Mouse (Mus musculus) spleen, postnatal 4 days (tissue): ENCODE data around the gene Hoxd10.

Source experiments
- DNase-seq, 2 experiments: peaks; one replicate each; pipeline ENCODE4 v3.0.0; 2022; ENCODE audit warnings: low spot score in 2 of 2

Gene Hoxd10

DNA sequence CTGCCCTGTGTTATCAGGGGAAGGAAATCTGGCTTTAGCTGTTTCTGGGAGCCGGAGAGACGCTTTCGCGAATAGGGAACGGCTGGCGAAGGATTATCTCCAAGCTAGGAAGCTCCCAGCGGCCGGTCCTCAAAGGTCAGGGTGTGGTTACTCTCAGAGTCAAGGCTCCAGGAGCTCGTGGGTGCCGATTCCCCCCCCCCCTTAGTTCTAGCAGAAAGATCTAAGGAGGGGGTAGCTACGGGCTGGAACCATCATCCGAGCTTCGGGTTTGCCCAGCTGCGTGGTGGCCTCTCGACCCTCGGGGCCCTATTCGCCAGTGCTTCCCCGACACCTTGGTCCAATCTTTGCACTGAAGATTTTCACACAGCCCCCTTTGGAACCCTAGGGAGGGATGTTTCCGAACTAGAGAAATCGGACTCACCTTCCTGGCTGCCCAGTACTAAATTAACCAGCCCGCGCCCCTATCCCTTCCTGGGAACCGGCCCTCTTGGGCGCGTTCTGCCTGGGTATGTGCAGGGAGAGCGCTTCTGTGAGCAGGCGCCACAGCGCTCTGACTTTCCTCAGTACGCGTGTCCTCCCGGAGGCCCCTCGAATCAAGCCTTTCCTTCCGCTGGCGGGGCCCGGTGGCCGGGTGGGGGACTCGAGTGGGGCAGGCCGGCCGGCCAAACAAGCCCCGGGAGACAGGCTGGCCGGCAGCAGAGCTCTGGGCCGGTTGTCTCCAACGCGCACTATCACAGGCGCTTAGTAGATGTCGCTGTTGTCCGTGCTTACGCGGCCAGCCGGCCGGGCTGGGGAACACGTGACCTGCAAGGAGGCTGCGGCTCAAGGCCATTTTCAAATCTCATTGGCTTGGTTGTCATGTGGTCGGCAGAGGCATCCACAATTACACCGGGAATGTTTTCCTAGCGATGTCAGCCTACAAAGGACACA is at the start of gene Hoxd10:
TSS of gene Hoxd10 (plus strand) at position 903 of the 930 bp plus-strand sequence.
- DNase-seq = no peak

GRCm38 (mm10) chr2:74642431-74642830 is 49.3 kb upstream of the Hoxd10 start:
- DNase-seq = no peak

- DNase-seq = no peak
Measured at GRCm38 (mm10) chr2:74645631-74646030, 46.1 kb upstream of the Hoxd10 start.

- DNase-seq = no peak
Measured at GRCm38 (mm10) chr2:74647082-74647864, 44.5 kb upstream of the Hoxd10 start.

GRCm38 (mm10) chr2:74652996-74653340 is 38.8 kb upstream of the Hoxd10 start:
- no peak for DNase-seq

DNA sequence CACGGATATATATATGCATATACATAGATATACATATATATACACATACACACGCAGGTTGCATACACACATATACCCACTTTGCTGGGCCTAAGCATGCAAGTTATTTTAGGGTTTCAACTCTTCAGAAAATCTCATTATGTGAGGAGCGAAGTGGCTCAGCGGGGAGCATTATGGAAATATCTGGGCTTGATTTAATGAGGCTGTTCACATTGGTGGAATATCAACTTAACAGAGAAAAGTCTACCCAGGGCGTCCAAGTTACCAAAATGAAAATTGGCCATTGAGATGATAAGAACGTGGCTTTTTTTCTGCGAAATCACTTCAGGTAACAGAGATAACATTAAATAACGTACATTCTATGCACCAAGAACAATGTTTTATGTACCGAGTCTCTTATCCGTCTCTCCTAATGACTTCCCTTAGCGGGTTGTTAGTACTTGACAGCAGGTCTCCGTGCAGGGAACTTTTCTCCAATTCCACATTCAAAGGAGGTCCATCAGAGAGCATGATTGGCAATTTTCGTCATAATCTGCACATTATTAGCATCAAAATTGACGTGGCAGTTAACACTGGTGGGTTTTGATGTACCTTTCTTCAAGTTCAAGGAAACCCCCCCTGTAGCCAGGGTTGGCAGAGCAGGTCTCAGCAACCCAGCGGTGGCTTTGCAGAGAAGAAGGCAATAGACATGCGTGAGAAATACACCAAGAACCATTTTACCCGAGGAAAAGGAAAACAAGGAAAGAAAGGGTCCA is 37.8 kb upstream of the Hoxd10 start:
- DNase-seq = no peak

DNA sequence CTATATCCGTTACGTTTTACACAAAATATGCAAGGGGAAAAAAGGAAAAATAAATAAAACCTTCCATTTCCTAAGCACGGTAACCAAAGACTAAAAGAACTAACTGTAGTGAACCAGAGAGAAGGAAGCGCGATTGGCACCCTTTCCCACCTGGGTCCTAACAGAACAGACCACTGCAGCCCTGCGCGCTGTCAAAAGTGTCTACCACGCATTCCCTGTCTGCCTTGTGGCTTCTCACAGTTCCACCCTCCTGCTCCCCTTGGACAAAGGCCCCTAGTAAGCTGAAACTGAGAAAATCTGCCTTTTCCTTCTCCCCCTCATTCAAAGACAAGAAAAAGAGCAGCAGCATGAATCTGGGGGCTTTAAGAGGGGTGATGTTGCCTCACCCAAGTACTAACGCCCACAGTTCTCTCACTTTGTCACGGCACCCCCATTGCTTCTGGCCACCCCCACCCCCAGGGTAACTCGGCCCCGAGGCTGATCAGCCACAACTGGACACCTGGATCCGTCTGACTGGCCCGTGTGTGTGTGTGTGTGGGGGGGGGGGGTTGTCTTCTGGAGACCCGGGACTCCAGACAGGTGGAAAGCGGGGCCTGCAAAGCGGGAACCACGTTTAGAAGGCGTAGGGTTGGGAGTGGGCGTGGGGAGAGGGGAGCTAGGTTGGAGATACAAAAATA is 36.8 kb upstream of the Hoxd10 start:
- no peak for DNase-seq

- peak in 1 of 2 experiments; percentile 78 for DNase-seq
Measured at GRCm38 (mm10) chr2:74655420-74655781, 36.3 kb upstream of the Hoxd10 start.

- peak in 1 of 2 experiments; percentile 73 for DNase-seq
Measured at GRCm38 (mm10) chr2:74655821-74656631, 35.7 kb upstream of the Hoxd10 start.

DNA sequence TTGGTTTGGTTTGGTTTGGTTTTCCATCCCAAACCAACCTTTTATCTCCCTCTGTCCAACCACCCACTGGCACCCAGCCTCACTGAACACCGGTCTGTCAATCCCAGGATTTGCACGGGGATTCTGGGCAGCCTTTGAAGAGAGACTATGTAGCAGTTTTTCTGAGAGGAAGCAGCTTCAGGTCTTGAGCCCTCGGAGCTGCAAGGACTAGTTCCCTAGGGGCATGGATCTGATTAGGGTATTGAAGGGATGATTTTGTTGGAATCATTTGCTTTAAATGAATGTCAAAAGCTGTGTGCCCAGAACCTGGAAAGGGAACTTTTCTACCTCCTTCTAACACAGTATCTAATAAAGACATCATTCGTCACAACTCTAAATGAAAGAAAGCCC is 35.1 kb upstream of the Hoxd10 start:
- DNase-seq = no peak

DNA sequence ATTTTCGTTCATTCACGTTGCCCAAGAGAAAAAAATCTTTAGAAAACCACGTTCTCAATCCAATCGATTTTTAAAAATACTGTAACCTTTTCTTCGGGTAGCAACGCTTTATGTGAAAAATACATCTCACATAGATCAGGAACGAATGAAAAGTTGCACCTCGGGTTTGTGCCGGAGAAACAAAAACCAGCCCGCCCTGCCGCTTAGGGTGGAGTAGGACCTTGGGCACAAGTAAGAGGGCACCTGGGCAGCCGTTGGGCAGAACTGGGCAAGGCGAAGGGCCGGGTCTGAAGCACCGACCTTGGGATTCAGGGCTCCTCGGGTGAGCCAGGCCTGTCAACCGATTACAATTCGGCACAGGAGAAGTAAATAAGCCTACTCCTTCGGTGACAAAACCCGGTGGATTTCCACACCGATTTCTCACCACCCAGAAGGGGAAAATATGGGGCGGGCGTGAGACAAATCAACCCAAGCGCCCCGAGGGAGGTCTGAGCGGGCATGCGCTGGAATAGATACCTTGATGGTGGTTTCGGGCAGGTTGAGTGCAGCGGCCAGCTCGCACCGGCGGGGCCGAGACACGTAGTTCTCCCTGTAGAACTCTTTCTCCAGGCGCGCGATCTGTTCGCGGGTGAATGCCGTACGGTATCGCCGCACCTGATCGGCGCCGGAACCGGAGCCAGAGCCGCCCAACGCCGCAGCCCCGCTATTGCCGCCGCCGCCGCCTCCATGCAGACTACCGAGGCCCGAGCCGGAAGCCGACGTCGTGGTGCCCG is 34.3 kb upstream of the Hoxd10 start:
- no peak for DNase-seq

- no peak for DNase-seq
Measured at GRCm38 (mm10) chr2:74658024-74658666, 33.6 kb upstream of the Hoxd10 start.

DNA sequence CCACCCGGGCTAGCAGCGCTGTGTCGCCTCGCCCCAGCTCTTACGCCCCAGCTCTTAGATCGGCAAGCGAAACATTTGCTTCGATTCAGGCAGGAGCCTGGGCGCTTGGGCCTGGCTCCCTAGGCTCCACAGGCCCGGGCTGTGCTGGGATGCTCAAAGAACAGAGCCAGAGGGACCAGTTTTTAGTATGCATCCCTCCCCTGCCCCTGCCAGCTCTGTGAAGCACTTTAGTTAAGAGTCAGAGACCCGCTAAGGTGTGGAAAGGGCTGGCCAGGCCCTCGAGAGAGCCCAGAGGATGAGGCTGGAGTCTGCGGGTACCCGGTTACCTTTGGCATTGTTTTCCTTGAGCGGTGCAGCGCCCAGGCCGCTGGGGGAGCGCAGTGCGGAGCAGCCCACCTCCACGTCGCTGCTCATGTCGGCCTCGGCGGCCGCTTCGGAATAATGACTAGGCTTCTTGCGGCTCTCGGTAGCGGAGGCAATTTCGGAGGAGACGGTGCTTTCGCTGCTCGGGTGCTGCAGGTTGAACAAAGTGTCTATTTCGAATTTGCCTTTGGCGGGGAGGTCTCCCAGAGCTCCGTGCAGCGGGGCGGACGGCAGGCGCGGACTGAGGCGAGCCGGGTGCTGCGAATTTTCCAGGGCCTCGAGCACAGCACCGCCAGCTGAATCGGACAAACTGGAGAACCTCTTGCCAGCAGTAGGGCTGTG is 32.9 kb upstream of the Hoxd10 start:
- DNase-seq = no peak

DNA sequence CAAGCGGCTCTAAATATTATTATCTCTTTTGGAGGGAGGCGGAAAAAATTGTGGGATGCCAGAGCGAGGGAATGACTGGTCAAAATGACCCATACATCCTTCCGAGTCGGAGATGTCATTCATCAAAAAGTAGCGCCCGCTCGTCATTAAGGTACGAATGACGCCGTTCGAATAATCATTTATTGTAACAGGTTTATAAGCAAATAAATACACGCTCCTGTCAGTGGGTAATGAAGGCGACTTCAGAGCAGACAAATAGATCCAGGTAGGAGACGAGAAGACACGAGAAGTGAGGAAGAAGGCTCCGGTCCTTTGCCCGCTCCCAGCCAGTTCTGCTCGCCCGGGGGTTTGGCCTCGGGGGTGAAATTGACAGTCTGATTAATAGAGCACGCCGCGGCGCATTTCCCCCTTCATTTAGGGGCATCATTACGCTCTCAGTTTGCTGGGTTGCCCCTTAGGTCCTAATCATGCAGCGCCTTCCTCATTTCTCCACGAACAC is 32.2 kb upstream of the Hoxd10 start, which contains the start of gene Evx2:
TSS of gene Evx2 (minus strand) at position 51 of the 499 bp plus-strand sequence.
- no peak for DNase-seq

DNA sequence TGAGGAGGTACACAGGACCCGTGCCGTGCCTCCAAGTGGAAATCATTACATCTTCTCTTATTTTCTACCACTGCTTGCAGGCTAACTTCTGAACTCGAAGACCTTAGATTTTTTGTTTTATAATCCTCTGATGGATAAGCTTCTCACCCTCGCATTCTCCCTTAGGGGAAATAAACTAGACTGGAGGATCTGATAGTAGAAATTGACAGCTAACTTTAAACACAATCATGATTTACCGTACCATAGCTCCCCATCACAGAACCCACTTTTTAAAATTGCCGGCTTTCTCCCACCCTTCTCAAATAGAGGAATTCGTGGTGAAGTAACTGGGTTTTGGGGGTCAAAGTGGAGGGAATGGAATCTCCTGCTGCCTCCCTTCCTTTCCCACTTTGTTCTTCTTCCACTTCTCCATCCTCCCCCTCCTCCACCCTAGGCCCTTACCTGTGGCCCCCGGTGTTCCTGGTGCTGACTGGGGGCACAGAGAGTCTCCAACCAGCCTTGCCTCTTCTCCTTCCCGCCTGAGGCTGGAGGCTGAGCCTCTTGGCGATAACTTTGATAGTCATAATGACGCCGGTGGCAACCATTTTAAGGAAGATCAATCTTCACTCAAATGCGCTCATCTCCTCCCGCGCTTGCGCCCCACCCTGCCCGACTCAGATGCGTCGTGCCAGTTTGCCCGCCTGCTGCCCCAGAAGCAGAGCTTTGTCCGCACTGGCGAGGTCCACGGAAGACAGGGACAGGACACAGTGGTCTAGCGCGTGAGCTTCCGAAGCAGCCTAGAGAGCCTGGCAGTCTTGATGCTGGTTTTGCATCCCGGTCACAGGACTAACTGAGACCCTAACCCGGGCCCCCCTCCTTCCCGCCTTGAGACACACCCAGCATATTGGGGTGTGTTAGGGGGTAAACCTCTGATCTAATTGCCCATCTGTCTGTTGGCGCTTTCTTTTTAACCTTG is 31.0 kb upstream of the Hoxd10 start:
- DNase-seq = no peak

DNA sequence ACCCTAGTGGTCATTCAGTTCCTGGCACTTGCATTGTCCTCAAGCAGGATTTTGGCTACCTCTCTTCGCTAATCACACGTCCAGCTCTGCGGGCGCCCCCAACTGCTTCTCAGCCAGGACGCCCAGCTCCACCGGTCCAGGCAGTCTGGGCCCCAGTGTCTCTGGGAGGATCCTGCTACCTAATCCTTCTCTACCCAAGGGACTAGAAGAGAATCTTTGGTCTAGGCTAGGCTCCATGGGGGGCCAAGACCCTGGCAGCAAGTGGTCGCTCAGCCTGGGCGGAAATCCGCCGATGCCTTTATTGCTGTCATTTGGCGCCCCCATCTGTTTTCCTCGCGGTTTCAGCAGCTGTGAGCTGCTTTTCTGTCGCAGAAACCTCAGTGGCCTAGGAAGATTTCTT is 30.0 kb upstream of the Hoxd10 start:
- DNase-seq = no peak

DNA sequence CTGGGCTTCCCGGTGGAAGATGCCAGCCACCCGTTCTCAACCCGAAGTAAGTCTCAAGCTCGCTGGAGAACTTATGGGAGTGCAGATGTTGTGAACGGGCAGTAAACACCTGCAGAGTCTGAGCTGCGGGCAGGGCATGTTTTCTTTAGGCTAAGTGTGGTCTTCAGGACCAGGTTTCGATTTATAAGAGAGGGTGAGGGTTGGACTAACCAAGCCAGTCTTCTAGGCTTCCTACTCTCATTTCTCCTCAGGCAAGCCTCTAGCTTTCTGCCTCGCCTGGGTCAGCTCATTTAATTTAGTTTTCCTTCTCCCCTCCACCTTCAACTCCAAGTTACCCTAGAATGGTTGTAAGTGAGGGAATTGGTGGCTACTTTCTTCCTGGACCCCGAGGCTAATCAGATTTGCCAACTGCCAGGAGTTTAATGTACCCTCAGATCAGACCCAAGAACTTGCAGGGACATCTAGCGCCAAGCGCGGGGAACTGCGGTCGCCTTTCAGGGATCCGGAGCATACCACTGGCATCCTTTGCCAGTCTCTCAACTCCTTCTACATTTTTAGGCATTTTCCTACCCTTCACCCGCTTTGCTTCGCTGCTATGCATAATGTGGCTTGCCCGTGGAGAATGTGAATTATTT is 28.3 kb upstream of the Hoxd10 start:
- DNase-seq = no peak
